Mouse (Mus musculus) midbrain, postnatal 0 days (tissue): Measurements from ENCODE around the gene Olfr1416. TPM values are rescaled to one million over a fixed set of nuclear protein-coding genes. Genes with fewer than 3 reads are reported as not detected.

ENCODE experiments used
- ATAC-seq: fragments of 200-750 bp; cut with Nextera tagmentation; 2 replicates; pipeline ENCODE4 v1.8.0; 2017; ENCODE audit warnings: moderate number of reproducible peaks, mild to moderate bottlenecking, moderate TSS enrichment, moderate library complexity; ENCODE audit not compliant: low FRiP score
- DNase-seq: peaks from one replicate; pipeline ENCODE4 v3.0.0-alpha.2; 2015; ENCODE audit warnings: low spot score
- H3K27ac ChIP-seq: fragments of 300-500 bp; sonication (generic); 2 replicates; pipeline ENCODE4 v1.5.1; 2014; ENCODE audit warnings: low read depth, mild to moderate bottlenecking, low read length, mixed read lengths
- H3K27me3 ChIP-seq: fragments of 300-500 bp; sonication (generic); 2 replicates; pipeline ENCODE4 v1.6.1; 2014; ENCODE audit warnings: low read length, control low read depth, mixed read lengths; ENCODE audit not compliant: insufficient read depth
- H3K36me3 ChIP-seq: fragments of 300-500 bp; sonication (generic); 2 replicates; pipeline ENCODE4 v1.6.1; 2014; ENCODE audit warnings: low read length, control low read depth, mixed read lengths; ENCODE audit not compliant: insufficient read depth
- H3K4me1 ChIP-seq: fragments of 300-500 bp; sonication (generic); 2 replicates; pipeline ENCODE4 v1.6.1; 2014; ENCODE audit warnings: mild to moderate bottlenecking, control low read depth, antibody characterized with exemption, low read length, mixed read lengths; ENCODE audit not compliant: insufficient read depth
- H3K4me2 ChIP-seq: fragments of 300-500 bp; sonication (generic); 2 replicates; pipeline ENCODE4 v1.6.1; 2014; ENCODE audit warnings: low read depth, mild to moderate bottlenecking, low read length, mixed read lengths; ENCODE audit not compliant: poor library complexity, severe bottlenecking
- H3K4me3 ChIP-seq: fragments of 300-500 bp; sonication (generic); 2 replicates; pipeline ENCODE4 v1.5.1; 2014; ENCODE audit warnings: low read depth, mild to moderate bottlenecking, low read length, moderate library complexity
- H3K9ac ChIP-seq: fragments of 300-500 bp; sonication (generic); replicated peaks from 2 replicates; pipeline ENCODE4 v1.6.1; 2014; ENCODE audit warnings: mild to moderate bottlenecking, low read length, moderate library complexity, mixed read lengths; ENCODE audit not compliant: poor library complexity, severe bottlenecking
- H3K9me3 ChIP-seq: fragments of 300-500 bp; sonication (generic); 2 replicates; pipeline ENCODE4 v1.6.1; 2016; ENCODE audit warnings: low read length, control low read depth
- CTCF ChIP-seq: IDR thresholded peaks from 2 replicates; pipeline ENCODE4 v1.5.1; 2016; ENCODE audit warnings: antibody characterized with exemption, mild to moderate bottlenecking
- WGBS: fragments of 180-500 bp; shearing (Covaris S2); extraction: QIAGEN DNeasy Blood & Tissue Kit; methylation state at CpG from one replicate; pipeline ENCODE4 v1.1.7; 2014; 5-methylcytosine and 5-hydroxymethylcytosine counted together
- polyA plus RNA-seq: library from polyadenylated mRNA; unstranded; fragments of >200 nt; fragmentation: Nextera tagmentation; extraction: Ambion mirVana; gene quantifications from 2 replicates; pipeline ENCODE4 v1.2.1, GENCODE M21; 2015
- total RNA-seq: library from RNA; depleted of rRNA; stranded (reverse); fragments of >200 nt; gene quantifications from 2 replicates; pipeline ENCODE4 v1.2.3, GENCODE M21; 2014

Gene Olfr1416
- total and polyA plus RNA-seq, 2 experiments from 2014 or later: not detected

- peak; percentile 84 for TF ChIP-seq CTCF
- no peak overlapping the region for H3K4me3 ChIP-seq
- H3K4me2 ChIP-seq: no peak overlapping the region
- no peaks in the 10 kb centered on the region for H3K4me1 ChIP-seq
- H3K27ac ChIP-seq: no peak overlapping the region
- no peak for ATAC-seq
- peaks cover 57% of the 10 kb centered on the region for H3K36me3 ChIP-seq
- 76% methylated on average over 8 of the region's 8 CpGs for WGBS
- H3K27me3 ChIP-seq: no peaks in the 10 kb centered on the region
- DNase-seq: peak; percentile 53
- no peak overlapping the region for H3K9ac ChIP-seq
- H3K9me3 ChIP-seq: no peaks in the 10 kb centered on the region
These were observed 31.0 kb downstream of the Olfr1416 start for GRCm38 (mm10) chr1:92453751-92454445.

GRCm38 (mm10) chr1:92448293-92448692, 36.6 kb downstream of the Olfr1416 start:
- no peak for DNase-seq
- no peak for ATAC-seq
- Histone ChIP-seq H3K4me1 (no peaks in the 10 kb centered on the region), H3K4me2 (no peak overlapping the region), H3K27me3 (no peaks in the 10 kb centered on the region), H3K9ac (no peak overlapping the region), H3K9me3 (no peaks in the 10 kb centered on the region), H3K27ac (no peak overlapping the region), H3K4me3 (no peak overlapping the region), H3K36me3 (peaks cover 63% of the 10 kb centered on the region)
- TF ChIP-seq CTCF: no peak
- 85% methylated on average over 3 of the region's 3 CpGs for WGBS

- Histone ChIP-seq H3K36me3 (peaks cover 48% of the 10 kb centered on the region), H3K9ac (no peak overlapping the region), H3K9me3 (no peaks in the 10 kb centered on the region), H3K4me1 (no peaks in the 10 kb centered on the region), H3K27ac (no peak overlapping the region), H3K27me3 (no peaks in the 10 kb centered on the region), H3K4me3 (no peak overlapping the region), H3K4me2 (no peak overlapping the region)
- 67% methylated on average over 6 of the region's 6 CpGs for WGBS
- no peak for TF ChIP-seq CTCF
- ATAC-seq: no peak
- DNase-seq: no peak
These were observed 43.4 kb downstream of the Olfr1416 start for GRCm38 (mm10) chr1:92441453-92442063.

GRCm38 (mm10) chr1:92440066-92440750, 44.7 kb downstream of the Olfr1416 start:
- H3K4me2 ChIP-seq: no peak overlapping the region
- no peaks in the 10 kb centered on the region for H3K4me1 ChIP-seq
- no peaks in the 10 kb centered on the region for H3K27me3 ChIP-seq
- H3K4me3 ChIP-seq: no peak overlapping the region
- H3K36me3 ChIP-seq: peaks cover 41% of the 10 kb centered on the region
- no peak for DNase-seq
- H3K9ac ChIP-seq: no peak overlapping the region
- ATAC-seq: no peak
- no peak overlapping the region for H3K27ac ChIP-seq
- TF ChIP-seq CTCF: no peak
- H3K9me3 ChIP-seq: no peaks in the 10 kb centered on the region
- WGBS: 93% methylated on average over 9 of the region's 9 CpGs

GRCm38 (mm10) chr1:92437678-92438271, 47.1 kb downstream of the Olfr1416 start:
- H3K9me3 ChIP-seq: no peaks in the 10 kb centered on the region
- no peaks in the 10 kb centered on the region for H3K4me1 ChIP-seq
- no peak overlapping the region for H3K27ac ChIP-seq
- TF ChIP-seq CTCF: no peak; the same call in 1 of the 2 replicates
- WGBS: 38% methylated on average over 9 of the region's 9 CpGs
- H3K36me3 ChIP-seq: peaks cover 30% of the 10 kb centered on the region
- no peak overlapping the region for H3K9ac ChIP-seq
- H3K27me3 ChIP-seq: no peaks in the 10 kb centered on the region
- peak; percentile 76 for DNase-seq
- peak; percentile 69; the same call in 1 of the 2 replicates for ATAC-seq
- H3K4me2 ChIP-seq: no peak overlapping the region
- H3K4me3 ChIP-seq: no peak overlapping the region
